Mouse (Mus musculus) right cerebral cortex, postnatal 25 days (tissue): ENCODE results near the gene E130208F15Rik.

Experiments used
- DNase-seq: peaks from one replicate; pipeline ENCODE4 v3.0.0; 2022

Gene E130208F15Rik

DNA sequence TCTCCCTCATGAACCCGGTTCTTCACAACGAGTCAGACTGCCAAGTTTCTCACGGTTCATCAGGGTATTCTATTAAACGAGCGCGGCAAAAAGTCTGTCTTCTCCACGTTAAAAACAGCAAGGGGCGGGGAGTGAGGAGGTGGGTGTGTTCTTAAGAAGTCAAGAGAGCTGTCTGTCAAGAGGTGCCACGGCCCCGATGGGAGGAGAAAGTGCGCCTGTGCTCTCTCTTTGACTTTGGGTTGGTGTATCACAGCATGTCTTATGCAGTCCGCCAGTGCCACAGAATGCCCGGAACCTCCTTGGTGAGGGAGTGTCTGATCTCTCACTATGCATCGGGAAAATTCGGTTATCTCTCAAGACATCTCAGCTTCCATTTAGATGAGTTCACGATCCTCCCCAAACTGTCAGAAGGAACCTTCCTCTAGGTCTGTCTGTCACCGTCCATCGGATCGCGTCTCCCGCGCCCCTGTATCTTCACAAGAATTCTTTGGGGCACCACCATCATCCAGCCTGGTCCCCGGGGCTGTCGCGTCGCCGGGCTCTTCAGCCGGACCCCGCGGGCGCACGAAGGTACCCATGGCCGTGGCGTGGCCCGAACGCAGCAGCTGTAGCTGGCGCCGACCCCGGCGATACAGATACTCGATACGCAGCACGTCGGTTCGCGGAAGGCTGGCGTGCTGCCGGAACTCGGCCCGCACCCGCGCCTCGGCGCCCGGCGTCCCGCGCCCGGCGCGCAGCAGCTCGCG, at the start of gene E130208F15Rik:
TSS of gene E130208F15Rik (plus strand) at position 202 of the 746 bp plus-strand sequence.
- DNase-seq: peak; percentile 64

GRCm38 (mm10) chr7:30274383-30274782, 47.2 kb upstream of the E130208F15Rik start:
- DNase-seq: no peak

DNA sequence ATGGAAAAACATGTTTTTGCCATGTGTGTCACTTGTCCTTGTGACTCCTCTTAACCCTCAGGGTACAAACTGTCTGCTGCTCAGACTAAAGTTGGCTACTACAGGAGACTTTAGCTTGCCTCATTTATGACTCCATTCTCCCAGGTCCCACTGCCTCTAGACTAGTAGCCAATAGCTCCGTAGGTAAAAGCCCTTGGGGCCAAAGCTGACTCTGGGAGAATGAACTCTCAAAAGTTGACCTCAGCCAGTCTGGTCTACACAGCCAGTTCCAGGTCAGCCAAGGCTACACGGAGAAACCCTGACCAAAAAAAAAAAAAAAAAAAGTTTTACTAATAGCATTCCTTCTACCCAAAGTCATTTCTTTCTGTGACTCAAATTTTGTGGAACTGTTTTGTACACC, 42.6 kb upstream of the E130208F15Rik start:
- DNase-seq: no peak

DNA sequence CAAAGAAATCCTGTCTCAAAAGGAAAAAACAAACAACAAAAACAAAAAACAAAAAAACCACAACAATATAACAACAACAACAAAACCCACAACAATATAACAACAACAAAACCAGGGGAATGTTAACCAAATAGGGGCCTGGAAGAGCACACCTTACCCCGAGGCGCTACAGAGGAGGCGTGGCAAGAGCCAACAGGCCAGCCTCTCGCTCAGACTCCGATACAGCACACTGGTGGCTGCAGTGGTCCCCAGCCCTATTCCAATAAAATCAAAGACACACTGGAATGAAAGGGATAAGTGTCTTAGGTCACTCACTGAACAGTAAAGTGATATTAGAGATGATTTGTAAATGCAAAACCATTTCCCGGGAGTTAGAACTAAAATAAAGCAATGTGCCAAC, 42.0 kb upstream of the E130208F15Rik start:
- no peak for DNase-seq

DNA sequence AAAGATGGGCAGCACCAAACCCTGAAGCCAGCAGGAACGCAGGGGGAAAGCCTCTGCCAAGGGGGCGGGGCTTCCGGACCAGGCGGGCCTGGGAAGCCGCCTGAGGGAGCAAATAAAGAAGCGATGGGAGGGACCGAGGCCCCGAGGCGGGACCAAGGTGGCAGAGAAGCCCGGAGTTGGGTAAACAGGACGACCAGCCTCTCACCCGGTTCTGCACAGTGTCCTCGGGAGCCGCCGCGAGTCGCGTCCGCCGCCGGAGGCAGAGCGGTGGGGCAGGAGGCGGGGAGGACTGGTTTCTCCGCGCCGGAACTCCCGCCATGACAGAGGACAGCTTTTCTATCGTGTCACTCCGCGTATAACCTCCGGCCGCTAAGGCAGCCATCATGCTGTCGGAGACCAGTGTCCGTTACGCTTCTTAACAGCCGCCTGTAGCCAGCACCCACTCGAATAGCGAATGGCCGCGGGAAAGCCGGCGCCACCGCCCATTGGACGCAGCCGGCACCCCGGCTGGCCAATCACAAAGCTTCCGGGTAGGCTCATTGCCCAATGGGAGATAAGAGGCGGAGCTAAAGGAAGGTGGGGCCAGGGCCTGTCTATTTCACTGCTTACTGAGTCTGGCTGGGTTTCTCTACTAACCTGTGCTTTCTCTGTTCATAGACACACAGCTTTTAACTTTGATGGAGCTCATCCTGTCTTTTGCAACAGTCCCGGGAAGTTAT, 41.4 kb upstream of the E130208F15Rik start, which contains the start of the genes Thap8 and Wdr62:
TSS of gene Thap8 (plus strand) at position 144 of the 719 bp plus-strand sequence.
TSS of gene Wdr62 (minus strand) at position 469 of the 719 bp plus-strand sequence.
- peak; percentile 89 for DNase-seq

DNA sequence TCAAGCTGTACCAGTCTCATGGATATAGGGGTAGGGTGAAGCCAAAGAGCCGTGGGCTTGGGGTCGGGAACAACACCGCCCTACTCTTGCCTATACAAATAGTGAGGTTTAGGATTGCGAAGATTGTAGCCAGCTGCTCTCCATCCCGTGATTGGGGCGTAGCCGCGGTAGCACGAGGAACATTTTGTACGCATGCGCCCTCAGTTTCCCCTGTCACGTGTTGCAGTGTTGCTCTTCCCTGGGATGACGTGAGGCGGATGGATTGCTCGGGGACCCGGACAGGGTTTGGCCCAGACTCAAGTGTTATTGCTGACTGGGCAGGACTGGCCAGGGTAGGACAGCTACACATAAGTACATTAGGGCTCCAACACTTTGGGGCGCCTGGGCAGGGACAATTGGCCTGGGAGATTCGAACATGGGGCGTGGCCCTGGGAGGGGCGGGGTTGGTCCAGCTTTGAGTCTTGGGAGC, 40.8 kb upstream of the E130208F15Rik start:
- peak; percentile 80 for DNase-seq

DNA sequence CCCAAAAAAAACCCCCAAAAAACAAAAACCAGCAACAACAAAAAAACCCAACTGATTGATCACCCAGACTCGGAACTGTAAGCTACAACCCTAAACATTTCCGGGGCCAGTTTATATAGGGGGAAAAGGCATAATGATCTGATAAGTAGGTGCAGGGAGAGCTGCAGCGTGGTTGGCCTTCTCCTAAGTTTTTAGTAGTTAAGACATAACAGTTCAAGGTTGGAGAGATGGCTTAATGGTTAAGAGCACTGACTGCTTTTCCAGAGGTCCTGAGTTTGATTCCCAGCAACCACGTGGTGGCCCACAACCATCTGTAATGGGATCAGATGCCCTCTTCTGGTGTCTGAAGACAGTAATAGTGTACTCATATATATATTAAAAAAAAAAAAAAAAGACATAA, 40.0 kb upstream of the E130208F15Rik start:
- DNase-seq: no peak

DNA sequence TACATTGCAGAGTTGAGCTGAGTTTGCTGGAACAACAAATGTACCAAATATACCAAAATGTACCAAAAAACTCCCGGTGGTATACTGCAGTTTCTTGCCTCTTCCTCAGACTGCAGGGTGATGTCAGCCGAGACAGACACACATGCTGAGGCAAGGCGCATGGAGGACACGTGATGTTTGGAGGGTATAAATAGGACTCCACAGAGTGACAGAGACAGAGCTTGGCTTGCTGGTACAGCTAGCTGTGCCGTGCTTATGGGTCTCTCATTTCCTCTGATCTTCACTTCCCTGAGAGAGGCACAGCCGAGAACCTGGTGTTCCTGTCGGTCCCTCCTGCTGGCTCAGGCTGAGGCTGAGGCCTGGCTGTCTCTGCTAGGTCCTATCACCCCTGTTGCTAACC, 38.8 kb upstream of the E130208F15Rik start:
- no peak for DNase-seq

DNA sequence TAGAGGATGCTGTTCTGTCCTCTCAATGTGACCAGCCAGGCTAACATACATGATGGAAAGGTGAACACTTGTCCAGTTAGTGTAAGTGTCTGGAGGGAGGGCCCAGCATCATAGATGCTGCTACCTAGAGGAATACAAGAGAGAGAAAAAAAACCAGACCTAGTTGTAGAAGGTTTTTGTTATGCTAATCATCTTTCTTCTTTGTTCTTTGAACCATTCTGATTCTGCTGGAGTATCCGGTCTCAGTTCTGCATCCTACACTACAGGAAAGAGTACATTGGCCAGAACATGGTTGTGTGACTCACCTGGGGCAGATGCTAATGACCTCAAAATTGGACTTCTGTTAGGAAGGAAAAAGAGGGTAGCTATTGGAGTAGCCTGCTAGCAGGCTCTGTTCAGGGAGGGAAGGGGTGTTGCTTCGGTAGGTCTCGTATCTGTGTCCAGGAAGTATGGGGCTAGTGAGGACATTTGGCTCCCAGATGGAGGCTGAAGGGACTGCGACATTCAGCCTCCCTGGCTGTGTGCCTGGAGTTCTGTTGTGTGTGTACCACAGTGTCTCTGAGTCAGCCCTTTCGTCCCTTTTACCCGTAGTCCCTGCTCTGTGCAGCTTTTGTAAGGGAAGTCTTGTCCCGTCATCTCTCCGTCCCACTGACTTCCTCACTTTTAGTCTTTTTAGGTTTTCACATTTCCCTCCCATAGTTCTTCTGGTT, 34.7 kb upstream of the E130208F15Rik start:
- no peak for DNase-seq

DNA sequence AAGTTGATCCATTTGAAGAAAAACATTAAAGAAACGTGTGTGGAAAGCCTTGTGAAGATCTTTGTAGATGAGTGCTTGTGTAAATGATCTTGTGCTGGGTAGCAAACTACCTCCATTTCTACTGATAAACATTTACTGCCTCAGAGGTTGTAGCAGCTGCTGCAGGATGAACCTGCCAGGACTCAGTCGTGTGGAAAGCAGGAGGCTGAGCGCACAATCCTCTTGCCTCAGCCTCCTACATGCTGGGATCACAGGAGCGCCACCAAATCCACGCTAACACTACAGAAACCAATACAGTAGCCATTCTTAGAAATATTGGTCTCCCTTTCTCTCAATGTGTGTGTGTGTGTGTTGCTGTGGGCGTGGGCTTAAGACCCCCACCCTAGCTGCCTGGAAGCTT, 33.5 kb upstream of the E130208F15Rik start:
- DNase-seq: no peak

GRCm38 (mm10) chr7:30289071-30289713, 32.3 kb upstream of the E130208F15Rik start:
- no peak for DNase-seq

DNA sequence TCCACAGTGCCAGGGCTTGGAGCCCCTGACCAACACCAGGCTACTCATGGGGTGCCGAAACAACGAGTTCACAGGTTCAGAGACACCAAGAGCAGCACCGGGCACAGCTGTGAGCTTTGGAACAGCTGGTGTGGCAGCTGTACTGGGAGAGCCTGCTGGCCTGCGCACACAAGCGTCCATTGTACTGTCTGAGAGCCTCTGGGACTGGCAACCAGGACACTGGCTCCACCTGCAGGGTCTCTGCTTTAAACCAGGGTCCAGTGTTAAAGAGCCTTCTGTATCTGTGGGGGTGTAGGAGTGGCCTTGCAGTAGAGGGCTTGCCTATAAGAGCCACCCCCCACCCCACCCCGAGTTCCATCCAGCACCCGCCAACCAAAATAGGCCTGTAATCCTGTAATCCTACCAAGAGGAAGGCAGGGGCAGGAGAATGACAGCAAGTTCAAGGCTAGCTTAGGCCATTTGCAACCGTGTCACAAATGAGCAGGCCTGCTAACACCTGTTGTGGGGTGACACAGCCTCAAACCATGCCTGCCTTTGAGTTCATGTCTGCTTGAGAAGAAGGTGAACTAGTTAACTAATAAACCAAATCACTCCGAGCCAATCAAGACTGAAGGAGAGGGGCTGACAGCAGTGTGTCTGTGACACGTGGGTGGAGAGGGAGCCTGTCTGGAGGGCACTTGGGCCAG, 31.7 kb upstream of the E130208F15Rik start:
- DNase-seq: no peak

GRCm38 (mm10) chr7:30291215-30292131, 30.1 kb upstream of the E130208F15Rik start, which contains the start of gene Clip3:
Clip3 (plus strand) TSS chr7:30291728.
- peak; percentile 91 for DNase-seq

DNA sequence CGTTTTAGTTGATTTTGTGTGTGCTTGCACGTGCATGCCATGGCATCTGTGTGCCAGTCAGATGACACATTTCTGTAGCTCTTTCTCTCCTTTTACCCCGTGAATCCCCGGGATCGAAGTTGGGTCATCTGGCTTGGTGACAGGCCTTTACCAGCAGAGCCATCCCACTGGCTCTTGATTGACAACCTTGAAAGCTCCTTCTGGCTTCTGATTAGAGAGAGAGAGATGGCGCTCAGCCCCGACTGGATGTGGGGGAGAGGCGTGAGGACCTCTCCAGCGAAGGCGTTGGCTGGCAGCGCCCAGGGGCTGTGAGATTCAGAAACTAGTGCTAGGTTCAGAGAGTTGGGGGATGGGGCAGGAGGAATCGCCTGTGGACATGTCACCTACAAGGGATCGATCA, 27.7 kb upstream of the E130208F15Rik start:
- no peak for DNase-seq

- DNase-seq: no peak
Observed at GRCm38 (mm10) chr7:30294296-30294695, 27.2 kb upstream of the E130208F15Rik start.

DNA sequence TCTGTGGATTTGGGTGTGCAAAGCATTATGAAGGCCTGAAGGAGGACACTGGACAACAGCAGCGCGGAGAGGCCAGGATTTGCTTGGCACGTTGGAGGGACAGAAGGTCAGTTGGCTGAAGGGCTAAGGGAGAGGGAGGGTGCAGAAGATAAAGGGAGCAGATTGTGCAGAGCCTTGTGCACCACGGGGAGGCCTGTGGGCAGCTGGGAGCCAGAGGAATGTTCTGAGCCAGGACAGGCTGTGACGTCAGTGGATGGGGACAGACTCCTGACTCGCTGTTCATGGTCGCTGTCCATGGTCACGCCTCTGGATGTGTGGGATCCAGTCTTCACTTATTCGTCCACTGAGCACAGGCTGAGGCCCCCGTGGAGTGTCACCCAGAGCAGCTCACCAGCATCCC, 26.4 kb upstream of the E130208F15Rik start:
- DNase-seq: no peak

GRCm38 (mm10) chr7:30296816-30297215, 24.7 kb upstream of the E130208F15Rik start:
- DNase-seq: no peak

GRCm38 (mm10) chr7:30297266-30297665, 24.3 kb upstream of the E130208F15Rik start:
- DNase-seq: no peak

DNA sequence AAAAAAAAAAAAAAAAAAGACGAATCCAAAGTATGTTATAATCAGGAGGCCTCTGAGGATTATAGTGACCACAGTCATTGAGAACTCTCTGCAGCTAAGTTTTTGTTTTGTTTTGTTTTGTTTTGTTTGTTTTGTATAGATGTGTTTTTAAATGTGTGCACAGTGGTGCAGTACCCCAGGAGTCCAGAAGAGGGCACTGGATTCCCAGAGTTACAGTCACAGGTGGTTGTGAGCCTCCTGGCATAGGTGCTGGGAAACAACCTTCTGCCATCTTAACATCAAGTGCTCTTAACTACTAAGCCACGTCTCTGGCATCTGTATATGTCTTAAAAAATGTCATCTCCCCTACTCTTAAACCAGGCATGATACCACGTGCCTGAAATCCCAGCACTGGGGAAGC, 20.6 kb upstream of the E130208F15Rik start:
- no peak for DNase-seq

DNA sequence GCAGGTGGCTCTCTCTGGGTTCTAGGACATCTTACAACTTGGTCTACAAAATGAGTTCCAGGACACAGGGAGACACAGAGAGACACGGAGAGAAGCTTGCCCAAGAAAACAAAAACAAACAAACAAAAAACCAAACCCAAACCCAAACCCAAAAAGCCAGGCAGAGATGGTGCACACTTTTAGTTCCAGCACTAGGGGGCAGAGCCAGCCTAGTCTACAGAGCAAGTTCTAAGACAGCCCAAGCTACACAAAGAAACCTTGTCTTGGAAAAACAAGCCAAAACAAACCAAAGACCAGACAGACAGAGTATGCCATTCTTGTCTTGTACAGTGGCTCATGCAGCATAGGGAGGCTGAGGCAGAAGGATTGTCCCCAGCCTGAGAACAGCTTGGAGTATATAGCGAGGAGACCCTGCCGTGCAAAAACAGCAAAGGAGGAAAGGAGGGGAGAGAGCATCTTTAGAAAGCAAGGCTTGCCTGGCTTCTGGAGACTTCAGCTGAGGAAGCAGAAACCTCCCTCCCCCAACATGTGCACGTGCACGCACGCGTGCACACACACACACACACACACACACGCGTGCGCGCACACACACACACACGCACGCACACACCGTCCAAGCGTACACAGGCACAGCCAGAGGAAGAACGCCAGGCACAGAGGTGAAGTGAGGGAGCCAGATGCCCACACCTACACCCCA, 15.3 kb upstream of the E130208F15Rik start:
- no peak for DNase-seq
